In genomic region chr2:166361645-166362044, GRCm38 (mm10) we compare ENCODE assay signal across 25 mouse cellular contexts.
DNase-seq lines count a peak whose midpoint lies in the region; ATAC-seq and TF ChIP-seq lines count a peak whose summit lies in the region.
"Had no signal": no experiment of that assay in that cellular context is flagged by ENCODE, and none has a peak within 500 bp of the region (broad histone marks: within the 10 kb centered on the region; RNA-seq: fewer than 3 reads in every experiment).

No protein-coding gene starts in this region.

- no peak overlapping the region for H3ac ChIP-seq in myocyte (ENCODE audit: control insufficient read depth, insufficient read length)

- 91% methylated on average over 6 of the region's 6 CpGs for WGBS in limb, embryonic 10.5 days

- peaks cover 34% of the 10 kb centered on the region for H3K4me1 ChIP-seq in limb, embryonic 10.5 days

- 0 out of 2 replicates have a peak overlapping the region, but pooled peaks have one; percentile 4 for H3K27ac ChIP-seq in limb, embryonic 10.5 days
- H3K27ac ChIP-seq: embryonic facial prominence, embryonic 15.5 days; forebrain, embryonic 10.5 days; forebrain, embryonic 12.5 days had no signal

- H3K9me3 ChIP-seq in limb, embryonic 10.5 days (replicated peaks), result no peaks in the 10 kb centered on the region
- H3K9me3 ChIP-seq: embryonic facial prominence, embryonic 13.5 days; embryonic facial prominence, embryonic 15.5 days; forebrain, embryonic 12.5 days had no signal

- peak; percentile 62 for ATAC-seq in common myeloid progenitor, adult 5-6 weeks (replicated peaks; ENCODE audit: low read depth, poor library complexity, severe bottlenecking)
- ATAC-seq: activated CD4-positive, CD25-positive, alpha-beta regulatory T cell, adult 4 months; CD4-positive, CD25-positive, alpha-beta regulatory T cell, adult 4 months; Patski had no signal

- peak; percentile 8 for DNase-seq in 416B (ENCODE audit: low read depth)
- DNase-seq in limb, embryonic 10.5 days (ENCODE audit: low spot score), result no peak
- DNase-seq in frontal cortex, postnatal 36 days (ENCODE audit: low spot score in 2 of 2), result no peak
- DNase-seq in lung, adult 18-20 months, result no peak
- DNase-seq in neural tube, embryonic 10.5 days (ENCODE audit: extremely low spot score, low spot score), result no peak
- DNase-seq: adrenal gland, adult 8-10 months; adrenal gland, postnatal 14 days; adrenal gland, postnatal 36 days; B cell, adult 2 months; cerebellum, adult 11-12 months; cerebellum, adult 2 months; cerebellum, adult 9-10 months; cerebellum, postnatal 25 days; embryo, embryonic 11 days had no signal

- no peak for TF ChIP-seq POLR2A in myocyte (IDR thresholded peaks at IDR 0.05; ENCODE audit: insufficient read length, low read depth)

- H3K36me3 ChIP-seq in limb, embryonic 10.5 days, result no peaks in the 10 kb centered on the region
- H3K36me3 ChIP-seq in myocyte (ENCODE audit: control insufficient read depth, insufficient read depth), result no peaks in the 10 kb centered on the region
- H3K36me3 ChIP-seq: embryonic facial prominence, embryonic 13.5 days; embryonic facial prominence, embryonic 15.5 days; forebrain, embryonic 10.5 days; forebrain, embryonic 12.5 days; G1E had no signal

- no peaks in the 10 kb centered on the region for H3K27me3 ChIP-seq in limb, embryonic 10.5 days (ENCODE audit: low read depth, poor library complexity, severe bottlenecking)
- H3K27me3 ChIP-seq in myocyte (ENCODE audit: control insufficient read depth, insufficient read depth, insufficient read length), result no peaks in the 10 kb centered on the region
- H3K27me3 ChIP-seq: embryonic facial prominence, embryonic 13.5 days; embryonic facial prominence, embryonic 15.5 days; Patski had no signal

- no peak overlapping the region for H3K4me3 ChIP-seq in limb, embryonic 10.5 days
- no peak overlapping the region for H3K4me3 ChIP-seq in myocyte
- H3K4me3 ChIP-seq: embryonic facial prominence, embryonic 13.5 days; embryonic facial prominence, embryonic 15.5 days; erythroblast, embryonic 14.5 days; forebrain, embryonic 10.5 days; forebrain, embryonic 12.5 days had no signal

- no peaks in the 10 kb centered on the region for H3K79me2 ChIP-seq in myocyte (ENCODE audit: control insufficient read depth, insufficient read depth)

- H3K4me2 ChIP-seq in myocyte (ENCODE audit: low read depth), result no peak overlapping the region
- H3K4me2 ChIP-seq: embryonic facial prominence, embryonic 13.5 days; embryonic facial prominence, embryonic 15.5 days; forebrain, embryonic 12.5 days had no signal

TF ChIP-seq in myocyte, 11 proteins besides CTCF, POLR2A, EP300 and RAD21:
- TF ChIP-seq REST (IDR thresholded peaks at IDR 0.05; ENCODE audit: insufficient read depth, insufficient read length) (no peak), CEBPB (IDR thresholded peaks at IDR 0.05; ENCODE audit: insufficient read depth, poor library complexity, severe bottlenecking) (0 out of 2 replicates have a peak, but pooled peaks have one; percentile 14)
TF ChIP-seq in myocyte: peak in this region for 1.
